ENCODE assay signal across 30 mouse cellular contexts in genomic region chr6:100475341-100475955, GRCm38 (mm10).
DNase-seq lines count a peak whose midpoint lies in the region; ATAC-seq lines count a peak whose summit lies in the region.
"Had no signal": no experiment of that assay in that cellular context is flagged by ENCODE, and none has a peak within 500 bp of the region (broad histone marks: within the 10 kb centered on the region; RNA-seq: fewer than 3 reads in every experiment).

No protein-coding gene starts in this region.

- peaks cover 4% of the 10 kb centered on the region; the same call in 1 of the 2 replicates for H3K9me3 ChIP-seq in midbrain, embryonic 11.5 days (ENCODE audit: control insufficient read depth, low read length)
- peaks cover 11% of the 10 kb centered on the region; the same call in 1 of the 2 replicates for H3K9me3 ChIP-seq in midbrain, embryonic 13.5 days

- H3K4me2 ChIP-seq in midbrain, embryonic 11.5 days, result no peak overlapping the region
- H3K4me2 ChIP-seq in midbrain, embryonic 13.5 days (replicated peaks), result no peak overlapping the region
- H3K4me2 ChIP-seq: forebrain, embryonic 12.5 days; heart, embryonic 13.5 days; hindbrain, embryonic 12.5 days; neural tube, embryonic 13.5 days had no signal

- no peaks in the 10 kb centered on the region for H3K4me1 ChIP-seq in midbrain, embryonic 11.5 days (ENCODE audit: control insufficient read depth, insufficient read depth, low read length)
- peaks cover 5% of the 10 kb centered on the region; the same call in 1 of the 2 replicates for H3K4me1 ChIP-seq in midbrain, embryonic 13.5 days (replicated peaks)
- H3K4me1 ChIP-seq: forebrain, embryonic 12.5 days; hindbrain, embryonic 12.5 days; neural tube, embryonic 13.5 days had no signal

- no peak overlapping the region for H3K9ac ChIP-seq in midbrain, embryonic 11.5 days (ENCODE audit: low read length)
- H3K9ac ChIP-seq in midbrain, embryonic 13.5 days (replicated peaks), result no peak overlapping the region
- H3K9ac ChIP-seq: forebrain, embryonic 12.5 days; heart, embryonic 13.5 days; hindbrain, embryonic 12.5 days; liver, embryonic 14.5 days; neural tube, embryonic 13.5 days had no signal

- H3K27me3 ChIP-seq in midbrain, embryonic 11.5 days (ENCODE audit: control insufficient read depth, insufficient read depth, low read length), result no peaks in the 10 kb centered on the region
- peaks cover 9% of the 10 kb centered on the region; the same call in 1 of the 2 replicates for H3K27me3 ChIP-seq in midbrain, embryonic 13.5 days
- H3K27me3 ChIP-seq: CH12.LX; forebrain, embryonic 12.5 days; neural tube, embryonic 13.5 days had no signal

- no peak overlapping the region for H3K4me3 ChIP-seq in midbrain, embryonic 11.5 days (ENCODE audit: low read depth, low read length)
- H3K4me3 ChIP-seq in midbrain, embryonic 13.5 days (replicated peaks), result no peak overlapping the region
- H3K4me3 ChIP-seq: erythroblast, embryonic 14.5 days; forebrain, embryonic 12.5 days; heart, embryonic 13.5 days; hindbrain, embryonic 12.5 days; neural tube, embryonic 13.5 days had no signal

- 53% methylated on average over 4 of the region's 4 CpGs for WGBS in midbrain, embryonic 11.5 days
- WGBS in midbrain, embryonic 13.5 days, result 57% methylated on average over 4 of the region's 4 CpGs

- H3K36me3 ChIP-seq in midbrain, embryonic 11.5 days (ENCODE audit: control insufficient read depth, insufficient read depth, low read length), result no peaks in the 10 kb centered on the region
- H3K36me3 ChIP-seq in midbrain, embryonic 13.5 days, result no peaks in the 10 kb centered on the region
- H3K36me3 ChIP-seq: forebrain, embryonic 12.5 days; heart, embryonic 13.5 days; hindbrain, embryonic 12.5 days; neural tube, embryonic 13.5 days had no signal

- H3K27ac ChIP-seq in midbrain, embryonic 11.5 days (ENCODE audit: low read depth, low read length), result no peak overlapping the region
- H3K27ac ChIP-seq in midbrain, embryonic 13.5 days, result no peak overlapping the region
- H3K27ac ChIP-seq: forebrain, embryonic 12.5 days; heart, embryonic 13.5 days; hindbrain, embryonic 12.5 days; kidney, postnatal 0 days; liver, embryonic 14.5 days; neural tube, embryonic 13.5 days had no signal

- peak; percentile 31 for DNase-seq in midbrain, embryonic 11.5 days (ENCODE audit: low spot score, missing footprints)
- DNase-seq in cerebellum, adult 11-12 months, result peak; percentile 66
- DNase-seq in cerebellum, adult 9-10 months, result peak; percentile 63
- DNase-seq in cerebellum, postnatal 36 days, result peak; percentile 38 to 59
- DNase-seq in spleen, postnatal 14 days (ENCODE audit: low spot score in 2 of 2), result no peak
- no peak for DNase-seq in layer of hippocampus, adult 8-10 months (ENCODE audit: low spot score in 2 of 2)
- DNase-seq: adrenal gland, adult 2 months; adrenal gland, postnatal 36 days; B cell, adult 2 months; gastrocnemius, postnatal 10 days; heart, postnatal 10 days; kidney, adult 2 months; kidney, postnatal 4 days; layer of hippocampus, postnatal 36 days; liver; lung, adult 2 months; lung, postnatal 10 days; right cerebral cortex, postnatal 4 days; thymus, adult 2 months; thymus, postnatal 36 days had no signal

- no peak for ATAC-seq in midbrain, embryonic 11.5 days (ENCODE audit: low FRiP score)
- ATAC-seq in midbrain, embryonic 13.5 days, result no peak
- ATAC-seq: activated CD4-positive, CD25-positive, alpha-beta regulatory T cell, adult 4 months had no signal

Comparison
In these comparisons a context has a peak if more than half of its experiments do, and no peak if none do; other contexts are left out.
1. DNase-seq: peak in midbrain, embryonic 11.5 days (single experiment), cerebellum, adult 11-12 months (single experiment), cerebellum, adult 9-10 months (single experiment) and cerebellum, postnatal 36 days (2 of 2); none in spleen, postnatal 14 days (0 of 2) and layer of hippocampus, adult 8-10 months (0 of 2).